Mouse (Mus musculus): ENCODE data around the gene Tmem72.

GRCm38 (mm10) chr6:116764524-116764923, 47.8 kb upstream of the Tmem72 start:
- TF ChIP-seq CTCF (IDR thresholded peaks at IDR 0.05; ENCODE audit: low read depth, low read length) (no peak), GATA1 (IDR thresholded peaks at IDR 0.05; ENCODE audit: borderline replicate concordance, low read length) (no peak)

Data from G1E (cell line).